ENCODE assay signal across 9 mouse cellular contexts in genomic region chr11:108900718-108901488, GRCm38 (mm10). TPM values are rescaled to one million over a fixed set of nuclear protein-coding genes. Genes with fewer than 3 reads are reported as not detected.
DNase-seq lines count a peak whose midpoint lies in the region; ATAC-seq and TF ChIP-seq lines count a peak whose summit lies in the region.
"Had no signal": no experiment of that assay in that cellular context is flagged by ENCODE, and none has a peak within 500 bp of the region (broad histone marks: within the 10 kb centered on the region; RNA-seq: fewer than 3 reads in every experiment).

No protein-coding gene starts in this region.

- peak; percentile 44 for DNase-seq in layer of hippocampus, adult 11-12 months (ENCODE audit: low spot score)
- no peak for DNase-seq in layer of hippocampus, adult 9-10 months (ENCODE audit: low spot score)
- peak; percentile 51 for DNase-seq in brain, adult 2 months (ENCODE audit: low read depth, low spot score)
- peak; percentile 62 for DNase-seq in forebrain, postnatal 0 days
- no peak for DNase-seq in limb, embryonic 10.5 days (ENCODE audit: low spot score)
- no peak for DNase-seq in thymus, postnatal 14 days
- DNase-seq in kidney, postnatal 25 days: no peak
- DNase-seq: liver, postnatal 0 days had no signal

- 53% methylated on average over 9 of the region's 10 CpGs for WGBS in forebrain, postnatal 0 days
- 79% methylated on average over 9 of the region's 10 CpGs for WGBS in limb, embryonic 10.5 days

- no peak overlapping the region for H3K9ac ChIP-seq in forebrain, postnatal 0 days
- H3K9ac ChIP-seq: heart, embryonic 15.5 days; liver, postnatal 0 days had no signal

- H3K27ac ChIP-seq in forebrain, postnatal 0 days (ENCODE audit: low read depth, low read length): peak overlapping the region; percentile 21; the same call in 1 of the 2 replicates
- H3K27ac ChIP-seq in limb, embryonic 10.5 days: peak overlapping the region; percentile 71
- H3K27ac ChIP-seq: heart, embryonic 15.5 days had no signal

- no peak overlapping the region for H3K4me3 ChIP-seq in forebrain, postnatal 0 days (ENCODE audit: low read depth, low read length)
- H3K4me3 ChIP-seq in limb, embryonic 10.5 days: no peak overlapping the region
- H3K4me3 ChIP-seq: heart, embryonic 15.5 days had no signal

- peak; percentile 83 for ATAC-seq in forebrain, postnatal 0 days
- ATAC-seq: liver, postnatal 0 days had no signal

- H3K27me3 ChIP-seq in forebrain, postnatal 0 days (ENCODE audit: insufficient read depth, low read length): no peaks in the 10 kb centered on the region
- peaks cover 11% of the 10 kb centered on the region; the same call in 1 of the 2 replicates for H3K27me3 ChIP-seq in limb, embryonic 10.5 days (ENCODE audit: low read depth, poor library complexity, severe bottlenecking)

- no peaks in the 10 kb centered on the region for H3K36me3 ChIP-seq in forebrain, postnatal 0 days (ENCODE audit: insufficient read depth)
- H3K36me3 ChIP-seq in limb, embryonic 10.5 days: no peaks in the 10 kb centered on the region
- H3K36me3 ChIP-seq: heart, embryonic 15.5 days had no signal

- no peaks in the 10 kb centered on the region for H3K9me3 ChIP-seq in forebrain, postnatal 0 days (ENCODE audit: low read length)
- no peaks in the 10 kb centered on the region for H3K9me3 ChIP-seq in limb, embryonic 10.5 days (replicated peaks)
- H3K9me3 ChIP-seq: heart, embryonic 15.5 days had no signal

- no peak overlapping the region for H3K4me2 ChIP-seq in forebrain, postnatal 0 days (ENCODE audit: low read depth)
- H3K4me2 ChIP-seq: heart, embryonic 15.5 days had no signal

- TF ChIP-seq CTCF in forebrain, postnatal 0 days (IDR thresholded peaks at IDR 0.05; ENCODE audit: low read depth): no peak

- peaks cover 5% of the 10 kb centered on the region; the same call in 1 of the 2 replicates for H3K4me1 ChIP-seq in forebrain, postnatal 0 days (ENCODE audit: insufficient read depth)
- H3K4me1 ChIP-seq in limb, embryonic 10.5 days: peaks cover 22% of the 10 kb centered on the region

RNA-seq across cellular contexts. Expression of gene Axin2, which starts 19.2 kb away (rescaled TPM):
- total RNA-seq in forebrain, postnatal 0 days (2014; rRNA removed): 28.7 and 35.6 TPM in 2 replicates
- polyA plus RNA-seq in forebrain, postnatal 0 days (2015; fragmentation: Nextera tagmentation; extraction: Ambion mirVana): 4.5 and 5.0 TPM in 2 replicates
- 13.1 and 13.4 TPM in 2 replicates for polyA plus RNA-seq in limb, embryonic 10.5 days (2016; fragmentation: Nextera tagmentation; extraction: Ambion mirVana)

Comparison
In these comparisons a context has a peak if more than half of its experiments do, and no peak if none do; other contexts are left out.
1. DNase-seq: peak in layer of hippocampus, adult 11-12 months (single experiment), brain, adult 2 months (single experiment) and forebrain, postnatal 0 days (single experiment); none in layer of hippocampus, adult 9-10 months (single experiment), limb, embryonic 10.5 days (single experiment), thymus, postnatal 14 days (single experiment) and kidney, postnatal 25 days (0 of 2).